Mouse (Mus musculus) ES-Bruce4 (cell line): ENCODE measurements around the gene Mapk8ip1.

Source experiments
- CTCF ChIP-seq: IDR thresholded peaks from one replicate; pipeline ENCODE4 v1.8.1; 2011; ENCODE audit warnings: low read depth, low read length
- EP300 ChIP-seq: IDR thresholded peaks from 2 replicates; pipeline ENCODE4 v1.6.1; 2011; ENCODE audit warnings: low read depth, low read length; ENCODE audit not compliant: insufficient read depth

- TF ChIP-seq EP300 (no peak), CTCF (no peak)
These were observed 32.7 kb upstream of the Mapk8ip1 start, which contains the start of gene Cry2 for GRCm38 (mm10) chr2:92433578-92434374.
